Mouse (Mus musculus) embryonic facial prominence, embryonic 11.5 days (tissue): ENCODE data around the gene Tmem107. TPM values are rescaled to one million over a fixed set of nuclear protein-coding genes. Genes with fewer than 3 reads are reported as not detected.

Experiments
- ATAC-seq: fragments of 200-750 bp; cut with Nextera tagmentation; replicated peaks from 2 replicates; pipeline ENCODE4 v1.8.0; 2017; ENCODE audit warnings: low read depth; ENCODE audit not compliant: insufficient number of reproducible peaks, low FRiP score, low TSS enrichment
- DNase-seq: peaks from one replicate; pipeline ENCODE4 v3.0.0-alpha.2; 2015; ENCODE audit warnings: low spot score
- H3K27ac ChIP-seq: fragments of 300-500 bp; sonication (generic); replicated peaks from 2 replicates; pipeline ENCODE4 v1.5.1; 2014; ENCODE audit warnings: mild to moderate bottlenecking, low read depth, low read length, control low read depth
- H3K27me3 ChIP-seq: fragments of 300-500 bp; sonication (generic); 2 replicates; pipeline ENCODE4 v1.6.1; 2014; ENCODE audit warnings: mild to moderate bottlenecking, low read length, moderate library complexity, mixed read lengths; ENCODE audit not compliant: control insufficient read depth, insufficient read depth
- H3K36me3 ChIP-seq: fragments of 300-500 bp; sonication (generic); replicated peaks from 2 replicates; pipeline ENCODE4 v1.6.1; 2014; ENCODE audit warnings: low read depth, mild to moderate bottlenecking, low read length, moderate library complexity, mixed read lengths; ENCODE audit not compliant: control insufficient read depth, insufficient read depth
- H3K4me1 ChIP-seq: fragments of 300-500 bp; sonication (generic); 2 replicates; pipeline ENCODE4 v1.6.1; 2014; ENCODE audit warnings: low read length, mixed read lengths; ENCODE audit not compliant: control insufficient read depth, insufficient read depth
- H3K4me2 ChIP-seq: fragments of 300-500 bp; sonication (generic); 2 replicates; pipeline ENCODE4 v1.6.1; 2014; ENCODE audit warnings: low read depth, mild to moderate bottlenecking, control low read depth, low read length, moderate library complexity
- H3K4me3 ChIP-seq: fragments of 300-500 bp; sonication (generic); 2 replicates; pipeline ENCODE4 v1.5.1; 2014; ENCODE audit warnings: low read depth, low read length, control low read depth
- H3K9ac ChIP-seq: fragments of 300-500 bp; sonication (generic); replicated peaks from 2 replicates; pipeline ENCODE4 v1.6.1; 2014; ENCODE audit warnings: mild to moderate bottlenecking, control low read depth, low read length
- H3K9me3 ChIP-seq: fragments of 300-500 bp; sonication (generic); replicated peaks from 2 replicates; pipeline ENCODE4 v1.6.1; 2016; ENCODE audit warnings: mild to moderate bottlenecking, low read length, inconsistent platforms, mixed read lengths; ENCODE audit not compliant: control insufficient read depth
- WGBS: fragments of 180-500 bp; shearing (Covaris S2); extraction: QIAGEN DNeasy Blood & Tissue Kit; methylation state at CpG from one replicate; pipeline ENCODE4 v1.1.7; 2014; 5-methylcytosine and 5-hydroxymethylcytosine counted together
- polyA plus RNA-seq: library from polyadenylated mRNA; unstranded; fragments of >200 nt; fragmentation: Nextera tagmentation; extraction: Ambion mirVana; gene quantifications from 2 replicates; pipeline ENCODE4 v1.2.1, GENCODE M21; 2014

Gene Tmem107
- polyA plus RNA-seq, 1 experiment from 2014 or later: 40.4 TPM

DNA sequence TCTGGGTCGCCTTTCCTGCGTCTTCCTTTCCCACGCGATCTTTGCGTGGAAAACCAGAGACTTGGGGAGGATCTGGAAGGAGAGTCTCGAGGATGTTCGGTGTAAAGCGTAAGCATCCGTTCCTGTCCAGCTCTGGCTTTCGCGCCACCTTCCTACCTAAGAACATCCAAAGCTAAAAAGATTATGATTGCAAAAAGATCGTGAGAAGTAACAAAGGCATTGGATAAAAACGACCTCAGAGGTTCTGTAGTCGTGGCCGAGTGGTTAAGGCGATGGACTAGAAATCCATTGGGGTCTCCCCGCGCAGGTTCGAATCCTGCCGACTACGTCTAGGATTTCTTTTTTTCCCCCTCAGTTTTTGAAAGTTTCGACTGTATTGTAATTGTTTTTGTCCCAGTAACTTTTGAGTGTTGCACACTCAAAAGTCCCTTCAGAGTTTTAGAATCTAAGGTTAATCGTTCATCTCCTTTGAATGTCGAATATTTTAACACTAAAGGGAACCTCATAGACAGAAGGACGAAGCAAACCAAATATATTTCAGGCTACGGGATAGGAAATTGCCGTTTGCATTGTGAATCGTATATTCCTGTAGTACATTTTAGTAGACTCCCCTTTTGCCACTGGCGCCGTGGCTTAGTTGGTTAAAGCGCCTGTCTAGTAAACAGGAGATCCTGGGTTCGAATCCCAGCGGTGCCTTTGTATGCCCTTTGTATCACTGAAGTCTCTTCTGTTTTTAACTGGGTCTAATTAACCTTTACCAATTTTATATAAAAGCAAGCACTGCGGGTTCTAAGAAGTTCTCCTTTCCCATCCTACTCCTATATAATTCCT lies 33.2 kb upstream of the Tmem107 start:
- Histone ChIP-seq H3K4me2 (peak overlapping the region; percentile 55), H3K36me3 (peaks cover 3% of the 10 kb centered on the region), H3K9me3 (no peaks in the 10 kb centered on the region), H3K27me3 (no peaks in the 10 kb centered on the region), H3K4me1 (no peaks in the 10 kb centered on the region), H3K27ac (peak overlapping the region; percentile 76), H3K4me3 (peak overlapping the region; percentile 77), H3K9ac (peak overlapping the region; percentile 73)
- WGBS: under 1% methylated on average over 34 of the region's 34 CpGs
- DNase-seq (peak; percentile 93), ATAC-seq (no peak)

DNA sequence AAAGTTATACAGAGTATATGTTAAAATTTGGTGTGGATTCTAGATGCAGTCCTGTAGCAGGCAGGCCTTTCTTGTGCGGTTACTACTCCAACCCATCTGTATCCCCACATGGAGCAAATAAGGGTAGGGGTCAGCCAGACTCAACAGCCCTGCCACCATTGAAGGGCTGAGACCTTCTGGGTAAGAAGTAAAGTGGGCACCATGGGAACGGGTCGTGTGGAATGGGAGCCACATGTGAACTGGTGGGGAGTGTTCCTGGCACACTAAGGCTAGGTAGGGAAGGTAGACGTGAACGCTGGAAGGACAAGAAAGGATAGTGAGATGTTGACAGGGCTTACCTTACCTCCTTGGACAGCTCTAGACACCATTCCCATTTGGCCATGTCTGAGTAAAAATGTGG lies 32.4 kb upstream of the Tmem107 start:
- Histone ChIP-seq H3K27ac (no peak overlapping the region), H3K4me2 (no peak overlapping the region), H3K4me3 (no peak overlapping the region), H3K4me1 (no peaks in the 10 kb centered on the region), H3K36me3 (peaks cover 3% of the 10 kb centered on the region), H3K9ac (no peak overlapping the region), H3K27me3 (no peaks in the 10 kb centered on the region), H3K9me3 (no peaks in the 10 kb centered on the region)
- no peak for ATAC-seq
- DNase-seq: no peak
- 70% methylated on average over 5 of the region's 5 CpGs for WGBS

DNA sequence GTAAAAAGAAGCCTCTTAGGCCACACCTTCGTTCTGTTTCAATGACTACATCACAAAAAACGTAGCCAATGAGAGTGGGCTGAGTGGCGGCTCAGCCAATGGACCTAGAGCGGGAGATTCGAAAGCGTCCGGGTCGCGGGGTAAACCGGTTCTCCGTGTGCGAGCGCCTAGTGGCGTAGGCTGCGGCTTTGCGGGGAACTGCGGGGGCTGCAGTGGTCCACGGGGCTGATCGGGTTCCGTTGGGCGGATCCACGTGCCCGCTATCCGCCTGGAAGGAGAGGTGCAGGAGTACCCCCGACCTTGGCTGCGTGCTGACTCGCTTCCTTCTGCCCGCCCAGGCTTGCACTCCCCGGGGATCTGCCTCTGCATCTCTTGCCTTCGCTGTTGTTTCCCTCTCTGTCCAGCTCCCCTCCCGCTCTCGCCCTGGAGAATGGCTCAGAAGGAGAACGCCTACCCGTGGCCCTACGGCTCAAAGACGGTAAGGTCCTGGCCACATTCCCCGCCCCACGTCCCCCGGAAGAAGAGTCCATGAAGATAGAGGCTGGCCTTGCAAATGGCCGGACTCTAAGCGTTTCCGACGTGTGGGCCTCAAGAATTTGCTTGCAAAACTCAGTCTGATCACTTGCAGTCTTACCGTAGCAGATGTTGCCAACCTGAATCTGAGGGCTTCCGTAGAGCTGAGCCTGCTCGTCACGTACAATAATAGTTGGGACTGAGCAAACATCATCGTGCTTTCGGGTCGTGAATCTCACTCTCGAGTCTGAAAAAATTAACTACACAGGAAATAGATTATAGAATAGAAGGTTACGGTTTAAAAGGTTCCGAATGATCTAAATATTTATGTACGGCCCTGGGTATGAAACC lies 24.8 kb upstream of the Tmem107 start, which contains the start of gene Aurkb:
Gene Aurkb (plus strand): TSS at position 117 of the 864 bp plus-strand sequence.
- under 1% methylated on average over 53 of the region's 54 CpGs for WGBS
- peaks cover 5% of the 10 kb centered on the region; the same call in 1 of the 2 replicates for H3K36me3 ChIP-seq
- ATAC-seq (peak; percentile 80), DNase-seq (peak; percentile 95)
- H3K4me2 ChIP-seq: peak within 1 kb of the TSS; percentile 74
- H3K4me1 ChIP-seq: no peaks in the 10 kb centered on the region
- H3K27me3 ChIP-seq: no peaks in the 10 kb centered on the region
- no peaks in the 10 kb centered on the region for H3K9me3 ChIP-seq
- peak within 1 kb of the TSS; percentile 74 for H3K4me3 ChIP-seq
- H3K9ac ChIP-seq: peak within 1 kb of the TSS; percentile 67
- peak within 1 kb of the TSS; percentile 68 for H3K27ac ChIP-seq

DNA sequence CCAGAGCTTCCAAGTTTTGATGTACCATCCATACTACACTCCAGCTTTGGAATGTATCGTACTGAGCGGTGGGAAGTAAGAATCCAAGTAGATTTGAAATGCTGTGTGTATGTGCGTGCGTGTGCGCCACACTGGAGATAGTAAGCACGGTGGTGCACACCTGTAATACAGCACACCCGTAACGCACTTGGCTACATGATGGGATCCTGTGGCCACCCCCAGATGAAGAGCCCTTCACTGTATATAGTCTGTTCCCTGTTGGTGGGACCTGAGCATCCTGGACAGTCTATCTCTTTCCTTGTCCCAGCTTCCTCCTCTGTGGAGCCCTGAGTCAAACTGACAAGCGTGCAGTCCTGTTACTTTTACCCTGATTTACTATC lies 24.2 kb upstream of the Tmem107 start:
- ATAC-seq (no peak; the same call in 1 of the 2 replicates), DNase-seq (no peak)
- no peaks in the 10 kb centered on the region for H3K9me3 ChIP-seq
- peak overlapping the region; percentile 74 for H3K4me3 ChIP-seq
- H3K4me1 ChIP-seq: no peaks in the 10 kb centered on the region
- peak overlapping the region; percentile 67 for H3K9ac ChIP-seq
- H3K4me2 ChIP-seq: peak overlapping the region; percentile 74
- H3K27me3 ChIP-seq: no peaks in the 10 kb centered on the region
- H3K36me3 ChIP-seq: peaks cover 6% of the 10 kb centered on the region; the same call in 1 of the 2 replicates
- peak overlapping the region; percentile 68; the same call in 1 of the 2 replicates for H3K27ac ChIP-seq
- 17% methylated on average over 9 of the region's 9 CpGs for WGBS

DNA sequence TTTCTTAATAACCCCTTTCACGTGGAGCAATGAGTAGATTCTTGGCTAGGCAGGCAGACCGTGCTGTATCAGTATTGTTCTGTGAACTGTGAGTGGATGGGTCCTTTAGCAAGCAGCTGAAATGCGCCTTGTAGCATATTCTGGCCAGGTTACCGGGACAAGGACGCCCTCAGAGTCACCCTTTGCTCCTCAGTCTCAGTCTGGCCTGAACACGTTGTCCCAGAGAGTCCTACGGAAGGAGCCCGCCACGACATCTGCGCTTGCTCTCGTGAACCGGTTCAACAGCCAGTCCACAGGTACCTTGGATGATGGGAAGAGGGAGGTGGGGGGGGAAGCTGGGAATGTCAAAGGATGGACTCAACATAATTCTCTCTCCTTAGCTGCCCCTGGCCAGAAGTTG lies 23.0 kb upstream of the Tmem107 start:
- no peak overlapping the region for H3K4me3 ChIP-seq
- no peaks in the 10 kb centered on the region for H3K9me3 ChIP-seq

DNA sequence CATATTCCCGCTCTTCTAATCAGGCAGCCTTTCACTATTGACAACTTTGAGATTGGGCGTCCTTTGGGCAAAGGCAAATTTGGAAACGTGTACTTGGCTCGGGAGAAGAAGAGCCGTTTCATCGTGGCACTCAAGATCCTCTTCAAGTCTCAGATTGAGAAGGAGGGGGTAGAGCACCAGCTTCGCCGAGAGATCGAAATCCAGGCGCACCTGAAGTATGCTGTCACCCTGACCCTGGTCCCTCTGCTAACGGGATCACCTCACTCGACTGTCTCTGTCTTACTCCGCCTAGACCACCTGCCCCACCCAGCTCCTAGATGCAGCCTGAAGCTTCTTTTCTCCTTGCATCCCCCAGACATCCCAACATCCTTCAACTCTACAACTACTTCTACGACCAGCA lies 22.5 kb upstream of the Tmem107 start:
- WGBS: 94% methylated on average over 14 of the region's 14 CpGs
- Histone ChIP-seq H3K4me3 (no peak overlapping the region), H3K27ac (no peak overlapping the region), H3K36me3 (peaks cover 6% of the 10 kb centered on the region; the same call in 1 of the 2 replicates), H3K9ac (no peak overlapping the region), H3K27me3 (no peaks in the 10 kb centered on the region), H3K4me1 (no peaks in the 10 kb centered on the region), H3K9me3 (no peaks in the 10 kb centered on the region), H3K4me2 (no peak overlapping the region)
- no peak for DNase-seq
- no peak for ATAC-seq

More for the DNA sequence above, 23.0 kb upstream of the Tmem107 start:
- Histone ChIP-seq H3K36me3 (peaks cover 6% of the 10 kb centered on the region; the same call in 1 of the 2 replicates), H3K27me3 (no peaks in the 10 kb centered on the region), H3K4me1 (no peaks in the 10 kb centered on the region), H3K4me2 (no peak overlapping the region), H3K27ac (no peak overlapping the region), H3K9ac (no peak overlapping the region)
- WGBS: 94% methylated on average over 12 of the region's 12 CpGs
- ATAC-seq (no peak), DNase-seq (no peak)

DNA sequence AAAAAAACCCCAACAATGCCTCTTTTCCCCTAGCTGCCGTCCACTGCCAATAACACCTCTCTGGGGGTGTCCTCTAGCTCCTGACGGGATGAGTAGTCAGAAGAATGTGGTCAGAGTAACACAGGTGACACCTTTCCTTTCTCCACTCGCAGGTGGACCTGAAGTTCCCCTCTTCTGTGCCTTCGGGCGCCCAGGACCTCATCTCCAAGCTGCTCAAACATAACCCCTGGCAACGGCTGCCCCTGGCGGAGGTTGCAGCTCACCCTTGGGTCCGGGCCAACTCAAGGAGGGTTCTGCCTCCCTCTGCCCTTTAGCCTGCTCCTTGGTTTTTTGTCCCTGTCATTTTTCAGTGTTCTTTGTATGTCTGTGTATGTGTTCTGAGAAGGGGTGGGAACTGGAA lies 19.9 kb upstream of the Tmem107 start:
- 91% methylated on average over 8 of the region's 8 CpGs for WGBS
- Histone ChIP-seq H3K27ac (no peak overlapping the region), H3K36me3 (peaks cover 6% of the 10 kb centered on the region; the same call in 1 of the 2 replicates), H3K9ac (no peak overlapping the region), H3K4me2 (no peak overlapping the region), H3K4me3 (no peak overlapping the region), H3K4me1 (no peaks in the 10 kb centered on the region), H3K27me3 (no peaks in the 10 kb centered on the region), H3K9me3 (no peaks in the 10 kb centered on the region)
- no peak for ATAC-seq
- no peak for DNase-seq
